Mouse (Mus musculus): ENCODE measurements around the gene Olfr411.

- TF ChIP-seq CTCF (IDR thresholded peaks at IDR 0.05; ENCODE audit: low read depth): no peak
- no peak for TF ChIP-seq EP300 (IDR thresholded peaks at IDR 0.05; ENCODE audit: low read depth)
These were observed 14.5 kb downstream of the Olfr411 start, which contains the start of gene Olfr410 for GRCm38 (mm10) chr11:74337931-74338330.

Measured in liver, embryonic 14.5 days (tissue).